Mouse (Mus musculus): Measurements from ENCODE around the gene Slc1a1.

GRCm38 (mm10) chr19:28914598-28914997 lies 79.7 kb downstream of the Slc1a1 start:
- TF ChIP-seq POLR2A (IDR thresholded peaks at IDR 0.05; ENCODE audit: insufficient read depth, low read length) (no peak), CTCF (IDR thresholded peaks at IDR 0.05; ENCODE audit: low read depth, low read length) (no peak), EP300 (IDR thresholded peaks at IDR 0.05; ENCODE audit: insufficient read depth, low read depth, low read length) (no peak)
